Mouse (Mus musculus): ENCODE data around the gene Astl. TPM values are rescaled to one million over a fixed set of nuclear protein-coding genes. Genes with fewer than 3 reads are reported as not detected.

The Astl gene
- total RNA-seq, 4 experiments from 2014 or later = not detected

DNA sequence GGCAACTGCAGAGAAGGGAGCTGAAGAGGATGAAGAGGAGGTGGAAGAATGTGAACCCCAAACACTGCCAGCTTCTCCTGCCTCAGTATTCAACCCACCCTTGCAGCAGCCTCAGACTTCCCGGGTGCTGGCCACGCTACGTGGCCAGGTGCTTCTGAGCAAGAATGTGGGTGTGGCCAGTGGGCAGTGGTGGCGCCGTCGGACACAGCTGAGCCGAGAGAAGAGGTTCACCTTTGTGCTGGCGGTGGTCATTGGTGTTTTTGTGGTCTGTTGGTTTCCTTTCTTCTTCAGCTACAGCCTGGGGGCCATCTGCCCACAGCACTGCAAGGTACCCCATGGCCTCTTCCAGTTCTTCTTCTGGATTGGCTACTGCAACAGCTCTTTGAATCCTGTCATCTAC lies 26.0 kb downstream of the Astl start:
- DNase-seq (ENCODE audit: low spot score in 2 of 2) = no peak

DNA sequence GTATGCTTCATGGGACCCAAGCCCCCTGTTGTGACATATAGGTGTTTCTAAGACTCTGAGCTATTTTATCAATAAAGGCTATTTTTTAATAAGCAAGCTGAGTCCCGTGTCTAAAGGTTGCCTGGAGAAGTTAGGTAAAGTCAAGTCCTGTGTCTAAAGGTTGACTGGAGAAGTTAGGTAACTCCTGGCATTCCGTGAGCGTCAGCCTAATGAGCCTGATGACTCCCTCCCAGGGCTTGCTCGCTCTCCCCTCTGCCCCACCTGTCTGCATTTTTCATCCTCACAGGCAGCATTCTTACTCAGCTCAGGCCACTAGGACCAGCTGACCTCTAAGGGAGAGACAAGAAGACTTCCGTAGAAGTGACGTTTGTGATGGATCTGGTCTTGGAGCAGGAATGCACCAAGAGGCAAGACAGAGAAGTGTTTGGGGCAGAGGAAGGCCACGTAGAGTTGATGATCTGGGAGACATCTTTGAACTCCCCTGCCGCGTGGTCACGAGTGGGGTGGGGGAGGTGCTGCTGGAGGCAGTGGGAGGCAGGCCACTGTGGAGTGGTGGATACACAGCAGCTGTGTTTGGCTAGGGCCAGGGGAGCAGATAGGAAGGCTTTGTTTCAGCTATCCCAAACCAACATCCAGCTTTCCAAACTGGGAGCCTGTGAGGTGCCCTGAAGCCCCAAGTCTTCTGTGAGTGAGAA lies 28.8 kb downstream of the Astl start:
- DNase-seq (ENCODE audit: low spot score in 2 of 2) = no peak

DNA sequence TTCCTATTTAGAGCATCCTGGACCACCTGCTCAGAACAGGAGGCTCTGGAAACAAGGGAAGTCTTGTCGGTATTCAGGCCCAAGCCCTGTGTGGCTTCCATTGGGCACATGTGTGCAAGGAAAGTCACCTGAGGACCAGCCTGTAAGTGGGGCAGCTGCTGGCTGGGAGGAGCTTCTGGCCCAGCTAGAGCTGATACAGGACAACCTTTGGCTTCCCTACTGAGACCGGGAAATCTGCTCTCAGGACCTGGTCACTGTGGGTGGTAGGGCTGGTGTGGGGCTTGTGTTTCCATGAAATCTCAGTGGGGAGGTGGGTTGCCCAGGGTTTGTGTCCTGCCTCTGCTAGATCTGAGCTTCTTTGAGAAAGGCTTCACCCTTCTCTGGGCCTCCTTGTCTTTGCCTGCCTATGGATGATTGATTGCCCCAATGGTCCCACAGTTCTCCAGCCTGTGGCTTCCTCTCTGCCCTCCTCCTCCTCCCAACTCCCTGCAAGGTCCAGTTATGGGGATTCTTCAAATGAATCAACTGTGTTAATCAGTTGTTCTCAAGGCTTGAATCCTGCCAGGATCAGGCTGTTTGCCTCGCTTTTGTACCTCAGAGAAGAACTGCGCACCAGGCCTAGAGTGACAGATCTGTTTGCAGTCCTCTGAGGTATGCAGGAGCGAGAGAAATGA lies 31.4 kb downstream of the Astl start:
- no peak for DNase-seq (ENCODE audit: low spot score in 2 of 2)

DNA sequence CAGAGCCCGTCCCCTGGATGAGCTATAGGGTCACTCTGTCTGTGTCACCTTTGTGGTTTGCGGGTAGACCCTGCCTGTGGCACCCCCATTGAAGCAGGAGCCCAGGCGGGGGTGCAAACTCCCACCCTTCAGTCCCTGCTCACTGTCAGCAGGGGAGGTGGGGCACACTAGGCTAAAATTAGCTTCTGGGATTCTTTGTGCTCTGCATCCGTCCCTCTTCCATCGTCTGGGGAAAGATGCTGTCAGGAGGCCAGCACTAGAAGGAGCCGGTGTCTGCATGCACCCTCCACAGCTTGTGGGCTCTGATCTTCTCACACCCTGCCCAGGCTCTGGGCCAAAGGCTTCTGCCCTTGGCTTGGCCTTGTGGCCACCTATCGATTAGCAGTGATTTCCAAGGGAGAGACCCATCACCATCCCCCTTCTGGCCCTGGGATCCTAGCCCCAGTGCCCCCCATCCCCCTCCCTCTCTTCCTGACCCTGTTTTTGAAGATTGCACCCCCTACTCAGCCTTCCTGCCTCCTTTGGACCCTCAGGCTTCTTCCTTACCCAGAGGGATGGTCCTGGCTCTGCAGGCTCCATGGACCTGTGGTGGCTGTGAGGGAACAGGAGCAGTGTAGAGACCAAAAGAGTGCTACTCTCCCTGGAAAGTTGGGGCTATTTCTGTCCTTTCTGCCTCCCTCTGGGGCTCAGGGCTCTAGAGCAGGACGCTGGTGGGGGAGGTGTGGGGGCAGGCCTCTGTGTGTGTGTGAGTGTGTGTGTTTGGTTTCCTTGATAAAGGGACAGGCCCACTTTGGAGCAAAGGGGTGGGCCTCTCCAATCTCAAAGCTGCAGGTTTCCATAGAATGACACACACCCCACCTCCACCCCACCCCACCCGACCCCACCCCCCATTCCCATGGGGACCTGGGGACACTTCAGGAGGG lies 32.4 kb downstream of the Astl start:
- DNase-seq (ENCODE audit: low spot score in 2 of 2) = no peak

DNA sequence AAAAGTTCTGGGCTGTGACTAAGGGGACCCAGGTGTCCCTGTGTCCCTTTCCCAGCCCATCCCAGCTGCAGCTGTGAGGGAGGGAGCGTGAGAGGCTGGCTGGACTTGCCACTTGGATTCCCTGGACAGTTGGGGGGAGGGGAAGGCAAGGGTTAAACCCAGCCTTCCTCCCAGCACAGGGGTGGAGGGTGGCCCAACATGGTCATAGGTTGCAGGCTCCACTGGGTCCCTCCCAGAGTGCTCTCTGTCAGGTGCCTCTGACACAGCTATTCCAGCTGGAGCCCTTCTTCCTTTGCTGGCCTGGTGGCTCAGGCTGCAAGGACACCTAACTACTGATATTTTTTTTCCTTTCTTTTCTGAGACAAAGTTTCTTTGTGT lies 33.0 kb downstream of the Astl start:
- DNase-seq (ENCODE audit: low spot score in 2 of 2) = no peak

DNA sequence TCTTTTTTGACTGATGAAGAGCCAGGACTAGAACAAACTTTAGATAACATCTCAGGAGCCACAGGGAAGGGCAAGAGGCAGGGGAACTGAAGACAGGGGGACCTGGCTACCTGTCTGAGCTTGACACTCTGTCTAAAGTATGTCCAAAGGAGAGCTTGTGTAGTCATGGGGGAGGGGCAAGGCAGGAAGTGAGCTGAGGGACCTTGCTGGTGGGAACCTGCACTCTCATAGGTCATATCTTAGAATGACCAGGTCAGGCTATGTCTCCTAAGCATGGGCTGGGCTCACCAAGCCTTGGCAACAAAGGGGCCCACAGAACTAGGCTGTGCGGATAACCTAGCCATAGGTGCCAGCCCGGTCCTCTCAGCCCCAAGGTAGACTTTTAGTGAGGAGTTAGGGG lies 33.6 kb downstream of the Astl start:
- no peak for DNase-seq (ENCODE audit: low spot score in 2 of 2)

DNA sequence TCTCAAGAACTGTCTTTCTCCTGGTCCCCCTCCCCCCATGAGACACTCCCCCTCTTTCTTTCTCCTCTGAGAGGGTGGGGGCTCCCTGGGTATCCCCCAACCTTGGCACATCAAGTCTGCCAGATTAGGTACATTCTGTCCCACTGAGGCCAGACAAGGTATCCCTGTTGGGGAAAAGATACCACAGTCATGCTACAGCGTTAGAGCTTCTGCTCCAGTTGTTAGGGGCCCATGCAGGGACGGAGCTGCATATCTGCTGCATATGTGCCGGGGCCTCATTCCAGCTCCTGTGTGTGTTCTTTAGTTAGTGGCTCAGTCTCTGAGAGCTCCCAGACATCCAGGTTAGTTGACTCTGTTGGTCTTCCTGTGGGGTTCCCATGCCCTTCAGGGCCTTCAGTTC lies 35.7 kb downstream of the Astl start:
- DNase-seq (ENCODE audit: low spot score in 2 of 2) = no peak

DNA sequence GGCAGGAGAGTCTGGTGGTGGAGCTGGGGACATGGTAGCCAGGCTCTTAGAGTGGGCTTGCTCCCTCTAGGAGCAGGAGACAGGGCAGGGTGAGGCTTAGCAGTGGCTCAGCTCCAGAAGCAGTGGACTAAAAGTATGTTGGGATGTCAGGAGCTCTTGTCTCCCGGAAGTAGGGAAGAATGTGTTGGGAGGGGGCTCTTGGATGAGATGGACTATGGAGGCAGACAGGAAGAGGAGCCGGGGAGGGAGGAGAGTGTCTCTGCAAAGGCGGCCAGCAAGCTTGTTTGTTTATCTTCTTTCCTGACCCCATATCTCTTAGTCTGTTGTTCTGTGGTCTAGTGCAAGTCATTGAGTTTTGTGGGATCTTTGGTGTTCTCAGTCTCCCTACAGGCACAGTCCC lies 36.6 kb downstream of the Astl start:
- no peak for DNase-seq (ENCODE audit: low spot score in 2 of 2)

DNA sequence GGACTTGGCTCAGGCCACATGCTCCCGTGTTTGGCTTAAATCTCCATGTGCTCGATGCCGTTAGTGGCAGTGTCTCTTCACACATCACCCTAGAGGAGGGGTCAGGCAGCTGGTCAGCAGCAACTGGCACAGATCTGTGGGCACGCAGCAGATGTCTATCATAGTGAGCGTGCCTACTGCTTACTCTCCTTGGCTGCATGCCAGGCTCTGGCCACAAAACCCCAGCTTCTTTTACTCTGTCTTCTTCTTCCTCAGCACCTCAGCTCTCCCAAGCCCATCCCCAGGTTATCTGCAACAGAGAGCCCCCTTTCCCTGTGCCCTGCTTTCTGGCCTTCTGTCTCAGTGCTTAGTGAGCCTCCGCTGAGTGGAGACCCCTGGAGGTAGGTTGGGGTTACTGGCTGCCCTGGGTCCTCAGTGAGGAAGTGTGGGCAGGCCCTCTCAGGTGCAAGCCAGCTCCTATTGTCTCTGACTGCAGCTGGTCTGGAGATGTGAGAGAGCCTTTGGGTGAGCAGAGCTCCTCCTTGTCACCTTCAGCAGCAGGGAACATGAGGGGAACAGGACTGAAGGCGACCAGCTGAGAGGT lies 37.4 kb downstream of the Astl start:
- DNase-seq (ENCODE audit: low spot score in 2 of 2) = no peak

DNA sequence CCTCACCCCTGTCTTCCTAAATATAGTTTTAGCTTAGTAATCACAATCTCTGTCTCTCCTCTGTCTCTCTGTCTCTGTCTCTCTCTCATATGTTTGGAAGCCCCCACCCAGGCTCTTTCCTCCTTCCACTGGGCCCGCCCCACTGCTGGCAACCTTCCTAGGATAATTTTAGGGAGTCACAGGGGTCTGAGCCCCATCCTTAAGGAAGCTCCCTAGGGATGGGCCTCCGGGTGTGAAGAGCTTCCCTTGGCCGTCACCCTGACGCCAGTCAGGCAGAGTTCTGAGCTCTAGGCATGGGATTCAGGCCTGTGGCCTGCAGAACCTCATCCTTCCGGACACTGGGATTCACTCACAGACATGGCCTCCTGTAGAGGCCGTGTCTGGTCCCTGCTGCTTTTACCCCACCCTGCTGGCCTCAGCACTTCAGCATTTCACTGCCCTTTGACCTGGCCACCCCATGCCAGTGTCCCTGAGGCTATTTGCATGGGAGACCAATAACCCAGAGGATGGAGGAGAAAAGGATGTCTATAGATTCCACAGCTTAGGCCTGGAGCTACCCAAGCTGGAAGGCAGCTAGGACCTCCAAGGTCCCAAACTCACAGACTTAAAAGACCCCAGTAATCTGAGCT lies 38.1 kb downstream of the Astl start:
- no peak for DNase-seq (ENCODE audit: low spot score in 2 of 2)

DNA sequence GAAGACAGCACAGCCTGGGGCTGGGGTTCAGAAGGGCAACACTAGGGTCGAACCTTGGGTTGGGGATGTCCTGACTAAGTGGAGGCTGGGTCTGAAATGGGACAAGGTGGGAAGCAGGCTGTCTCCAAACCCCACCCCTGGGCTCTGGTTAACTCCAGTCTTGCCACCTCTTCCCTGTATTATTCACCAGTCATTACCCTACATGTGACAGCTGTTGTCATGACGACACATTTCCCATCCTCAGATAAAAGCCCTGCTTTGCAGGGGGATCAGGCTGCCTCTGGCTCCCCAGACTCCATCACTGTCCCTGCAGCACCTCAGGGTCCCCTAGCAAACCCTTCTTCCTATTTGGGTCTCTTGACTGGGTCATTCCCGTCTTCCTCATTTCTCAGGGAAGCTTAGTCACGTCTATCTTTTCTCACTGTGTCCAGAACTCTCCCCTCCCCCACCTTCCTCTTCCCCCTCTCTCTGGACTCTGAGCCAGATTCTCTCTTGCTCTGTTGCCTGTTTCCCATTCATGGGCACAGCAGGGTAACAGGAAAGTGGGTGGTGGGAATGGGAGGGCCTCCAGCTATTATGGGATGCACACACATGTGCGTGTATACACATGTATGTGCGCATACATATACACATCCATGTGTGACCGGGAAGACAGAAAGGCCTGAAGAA lies 39.6 kb downstream of the Astl start:
- no peak for DNase-seq (ENCODE audit: low spot score in 2 of 2)

DNA sequence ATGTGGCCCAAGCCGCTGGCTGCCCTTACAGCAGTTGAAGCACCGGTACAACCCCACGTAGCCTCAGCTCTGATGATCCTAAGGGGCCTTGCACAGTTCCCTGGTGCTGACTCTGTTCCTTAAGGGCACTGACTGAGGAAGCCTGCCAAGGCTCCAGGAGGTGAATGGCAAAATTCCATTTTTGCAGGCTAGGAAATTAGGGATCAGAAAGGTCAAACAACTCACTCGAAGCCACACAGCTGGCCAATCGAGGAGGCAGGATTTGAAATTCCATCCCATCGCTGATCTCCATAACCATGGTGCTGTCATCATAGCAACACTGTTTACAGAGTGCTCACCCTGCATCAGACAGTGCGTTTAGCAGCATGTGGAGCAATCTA lies 40.2 kb downstream of the Astl start:
- no peak for DNase-seq (ENCODE audit: low spot score in 2 of 2)

DNA sequence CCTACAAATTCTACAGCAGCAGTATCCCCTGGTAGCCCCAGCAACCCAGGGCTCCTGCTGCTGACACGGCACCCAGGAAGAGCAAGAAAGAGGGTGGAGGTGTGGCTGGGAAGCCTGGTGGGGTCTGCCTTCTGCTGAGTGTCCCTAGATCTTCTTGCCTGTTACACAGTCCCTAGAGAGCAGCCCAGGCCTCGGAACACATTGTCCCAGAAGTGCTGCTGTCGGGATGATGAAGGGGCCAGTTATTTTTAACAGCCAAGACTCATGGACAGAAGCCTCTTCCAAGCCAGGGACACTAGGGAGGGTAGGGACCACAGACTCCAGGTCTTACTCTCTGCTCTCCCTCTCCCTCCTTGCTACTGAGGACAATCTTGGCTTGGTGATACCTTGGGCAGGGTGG lies 40.8 kb downstream of the Astl start:
- no peak for DNase-seq (ENCODE audit: low spot score in 2 of 2)

DNA sequence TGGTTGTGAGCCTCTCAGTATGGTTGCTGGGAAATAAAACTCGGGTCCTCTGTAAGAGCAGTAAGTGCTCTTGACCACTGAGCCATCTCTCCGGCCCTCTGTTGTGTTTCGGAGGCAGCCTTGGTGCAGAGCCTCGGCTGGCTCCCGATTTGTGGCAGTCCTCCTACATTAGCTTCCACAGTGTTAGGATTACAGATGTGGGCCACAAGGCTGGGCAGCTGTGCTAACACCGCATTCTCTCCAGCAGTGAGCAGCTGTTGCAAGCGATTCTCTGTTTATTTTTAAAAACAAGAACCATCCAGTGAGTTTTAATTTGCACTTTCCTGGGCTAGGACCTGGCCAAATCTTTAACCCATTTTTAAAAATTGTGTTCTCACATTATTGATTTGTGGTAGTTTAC lies 45.4 kb downstream of the Astl start:
- no peak for DNase-seq (ENCODE audit: low spot score in 2 of 2)

DNA sequence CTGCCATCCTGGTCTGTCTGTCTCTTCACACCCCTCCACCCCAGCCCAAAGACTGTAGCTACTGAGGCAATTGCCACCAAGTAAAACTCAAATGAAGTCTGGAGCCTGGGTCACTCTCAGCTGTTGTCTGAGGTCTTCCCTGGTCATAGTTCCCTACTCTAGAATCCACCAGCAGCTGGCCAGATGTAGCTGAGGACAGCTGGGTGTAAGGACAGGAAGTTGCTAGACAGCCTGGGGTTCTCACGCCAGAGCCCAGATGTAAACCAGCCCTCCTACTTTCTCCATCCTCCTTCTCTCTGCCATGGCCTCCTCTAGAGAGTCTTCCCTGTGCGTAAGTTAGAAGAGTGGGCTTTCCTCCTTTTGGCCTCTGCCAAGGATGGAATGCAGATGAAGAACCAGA lies 49.1 kb downstream of the Astl start:
- DNase-seq (ENCODE audit: low spot score in 2 of 2) = no peak

DNA sequence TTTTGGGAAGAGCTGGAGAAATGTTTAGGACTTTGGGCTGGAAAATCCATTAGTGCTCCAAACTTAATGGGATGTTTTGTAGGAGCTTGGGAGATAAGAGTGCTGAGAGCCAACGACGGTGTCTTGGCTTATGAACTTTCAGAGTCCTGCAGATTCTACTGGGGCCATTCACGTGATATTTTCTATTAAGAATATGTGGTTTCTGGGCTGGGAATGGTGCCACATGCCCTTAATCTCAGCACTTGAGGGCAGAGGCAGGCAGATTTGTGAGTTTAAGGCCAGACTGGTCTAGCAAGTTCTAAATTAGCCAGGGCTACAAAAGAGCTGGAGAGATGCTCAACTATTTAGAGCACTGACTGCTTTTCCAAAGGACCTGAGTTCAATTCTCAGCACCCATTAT lies 51.9 kb downstream of the Astl start:
- DNase-seq (ENCODE audit: low spot score in 2 of 2) = no peak

DNA sequence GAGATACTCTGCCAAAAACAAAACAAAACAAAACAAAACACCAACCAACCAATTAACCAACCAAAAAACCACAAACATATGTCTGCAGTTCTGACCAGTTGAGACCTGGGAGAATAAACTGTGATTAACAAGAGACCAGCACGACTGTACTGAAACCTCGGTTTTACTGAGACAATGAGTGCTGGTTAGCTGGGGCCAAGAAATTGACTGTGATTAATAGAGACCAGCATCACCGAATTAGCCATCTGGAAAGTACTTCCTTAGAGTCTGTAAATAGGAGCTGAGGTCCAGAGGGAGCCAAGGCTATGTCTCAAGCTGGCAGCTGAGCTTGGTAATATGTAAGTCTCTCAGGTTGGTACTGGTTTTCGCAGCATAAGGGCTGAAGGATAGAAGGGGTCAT lies 52.4 kb downstream of the Astl start:
- no peak for DNase-seq (ENCODE audit: low spot score in 2 of 2)

DNA sequence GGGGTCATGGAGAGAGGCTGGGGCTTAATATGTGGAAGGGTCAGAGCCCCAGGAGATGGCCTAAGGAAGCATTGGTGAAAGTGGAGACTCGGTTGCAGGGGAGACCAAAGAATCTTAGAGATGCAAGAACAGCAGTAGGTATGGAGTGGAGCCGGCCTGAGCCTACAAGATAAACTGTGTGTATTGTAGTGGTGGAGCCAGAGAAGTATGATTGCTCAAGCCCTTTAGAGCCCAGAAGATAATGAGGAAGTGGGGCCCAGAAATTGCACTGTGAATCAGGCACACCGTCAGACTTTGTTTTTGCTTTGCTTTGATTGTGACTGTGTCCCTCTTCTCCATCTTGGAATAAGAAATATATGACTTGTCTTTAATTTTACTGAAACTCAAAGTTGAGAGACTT lies 52.9 kb downstream of the Astl start:
- no peak for DNase-seq (ENCODE audit: low spot score in 2 of 2)

DNA sequence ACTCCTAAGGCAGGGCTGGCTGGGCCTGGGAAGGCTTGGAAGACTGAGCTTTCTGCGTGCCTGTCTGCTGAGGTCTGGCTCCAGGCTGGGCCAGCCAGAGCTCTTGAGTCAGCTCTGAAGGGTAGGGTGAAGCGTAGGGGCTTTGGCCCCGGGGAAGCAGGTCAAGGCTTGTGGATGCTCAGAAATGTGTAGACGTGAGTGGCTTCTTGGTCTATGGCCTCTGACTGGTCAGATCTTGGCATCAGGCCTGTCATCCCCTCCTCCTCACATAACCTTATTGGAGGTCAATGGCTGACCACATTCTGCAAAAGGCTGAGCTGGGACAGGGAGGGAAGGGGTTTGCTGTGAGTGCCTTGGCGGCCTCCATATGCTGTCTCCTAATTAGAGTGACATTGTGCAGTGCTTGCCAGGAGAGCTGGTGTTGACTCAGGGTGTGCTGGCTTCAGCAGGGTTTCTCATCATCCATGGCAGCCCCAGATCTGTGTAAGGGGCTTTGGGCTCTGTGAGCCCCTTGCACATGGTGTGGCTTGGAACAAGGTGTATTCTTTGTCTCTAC lies 56.2 kb downstream of the Astl start:
- no peak for DNase-seq (ENCODE audit: low spot score in 2 of 2)

DNA sequence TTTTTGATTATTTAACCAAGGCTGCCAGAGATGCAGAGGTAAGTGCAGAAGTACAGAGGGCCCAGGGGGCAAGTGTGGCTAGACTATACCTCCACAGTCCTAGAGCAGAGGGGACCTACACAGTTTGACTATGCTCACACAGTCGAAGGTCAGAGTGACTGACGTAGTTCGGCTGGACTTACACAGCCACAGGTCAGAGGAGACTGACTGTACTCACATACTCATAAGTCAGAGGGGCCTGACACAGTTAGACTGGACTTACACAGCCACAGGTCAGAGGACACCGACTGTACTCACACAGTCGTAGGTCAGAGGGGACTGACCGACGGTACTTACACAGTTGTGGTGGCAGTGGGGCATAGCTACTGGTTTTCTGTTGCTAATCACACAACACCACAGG lies 60.3 kb downstream of the Astl start:
- DNase-seq (ENCODE audit: low spot score in 2 of 2) = no peak

All from left cerebral cortex, adult 8-10 months (tissue).